Mouse (Mus musculus) ES-Bruce4 (cell line): Measurements from ENCODE around the gene Rnf168.

Experiments used
- CTCF ChIP-seq: IDR thresholded peaks from one replicate; pipeline ENCODE4 v1.8.1; 2011; ENCODE audit warnings: low read depth, low read length
- POLR2A ChIP-seq: IDR thresholded peaks from one replicate; pipeline ENCODE4 v1.8.1; 2011; ENCODE audit warnings: low read length; ENCODE audit not compliant: insufficient read depth

DNA sequence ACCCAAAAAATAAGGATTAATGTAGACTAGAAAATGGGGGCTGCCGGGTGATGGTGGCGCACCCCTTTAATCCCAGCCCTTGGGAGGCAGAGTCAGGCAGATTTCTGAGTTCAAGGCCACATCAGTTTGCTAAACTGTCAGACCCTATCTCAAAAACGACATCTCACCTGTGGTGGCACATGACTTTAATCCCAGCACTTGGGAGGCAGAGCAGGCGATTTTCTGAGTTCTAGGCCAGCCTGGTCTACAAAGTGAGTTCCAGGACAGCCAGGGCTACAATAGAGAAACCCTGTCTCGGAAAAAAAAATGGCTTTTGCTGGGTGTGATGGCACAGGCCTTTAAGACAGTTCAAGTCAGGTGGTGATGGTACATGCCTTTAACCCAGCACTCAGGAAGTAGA lies 57.9 kb downstream of the Rnf168 start:
- TF ChIP-seq CTCF: no peak
- no peak for TF ChIP-seq POLR2A
